Mouse (Mus musculus) limb, embryonic 10.5 days (tissue): Measurements from ENCODE around the gene Erbb4. TPM values are rescaled to one million over a fixed set of nuclear protein-coding genes. Genes with fewer than 3 reads are reported as not detected.

Experiments used
- DNase-seq: peaks from one replicate; pipeline ENCODE4 v3.0.0-alpha.2; 2017; ENCODE audit warnings: low spot score
- H3K27ac ChIP-seq: fragments of 300-500 bp; sonication (generic); 2 replicates; pipeline ENCODE4 v1.5.1; 2016; ENCODE audit warnings: mild to moderate bottlenecking
- H3K27me3 ChIP-seq: fragments of 300-500 bp; sonication (generic); 2 replicates; pipeline ENCODE4 v1.6.1; 2016; ENCODE audit warnings: low read depth, mild to moderate bottlenecking; ENCODE audit not compliant: poor library complexity, severe bottlenecking
- H3K36me3 ChIP-seq: fragments of 300-500 bp; sonication (generic); 2 replicates; pipeline ENCODE4 v1.6.1; 2016; ENCODE audit warnings: mild to moderate bottlenecking, moderate library complexity
- H3K4me1 ChIP-seq: fragments of 300-500 bp; sonication (generic); 2 replicates; pipeline ENCODE4 v1.6.1; 2016
- H3K4me3 ChIP-seq: fragments of 300-500 bp; sonication (generic); 2 replicates; pipeline ENCODE4 v1.5.1; 2016; ENCODE audit warnings: mild to moderate bottlenecking, moderate library complexity
- H3K9me3 ChIP-seq: fragments of 300-500 bp; sonication (generic); replicated peaks from 2 replicates; pipeline ENCODE4 v1.6.1; 2016; ENCODE audit warnings: mild to moderate bottlenecking
- WGBS: fragments of 180-500 bp; shearing (Covaris S2); methylation state at CpG from one replicate; pipeline ENCODE4 v1.1.7; 2016; 5-methylcytosine and 5-hydroxymethylcytosine counted together
- polyA plus RNA-seq: library from polyadenylated mRNA; unstranded; fragments of >200 nt; fragmentation: Nextera tagmentation; extraction: Ambion mirVana; gene quantifications from 2 replicates; pipeline ENCODE4 v1.2.1, GENCODE M21; 2016

Erbb4 gene
- polyA plus RNA-seq, 1 experiment from 2014 or later: 0.16 TPM

DNA sequence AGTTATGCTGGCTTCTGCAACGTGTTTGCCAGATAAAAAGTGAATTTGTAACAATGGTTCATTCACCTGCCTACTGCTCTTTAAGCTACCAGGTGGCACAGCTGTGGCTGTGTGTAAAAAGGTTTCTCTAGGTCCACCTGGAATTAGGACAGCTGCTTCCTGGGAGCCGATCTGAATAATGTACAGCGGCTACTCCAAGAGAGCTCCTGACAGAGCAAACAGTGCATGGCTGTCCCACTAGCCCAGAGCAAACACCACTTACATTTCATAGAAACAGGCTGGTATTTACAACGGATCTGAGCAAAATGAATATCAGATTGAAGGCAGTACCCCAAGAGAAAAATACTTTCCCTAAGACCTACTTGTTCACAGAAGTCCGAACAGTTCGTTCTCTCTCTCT is 1058.0 kb downstream of the Erbb4 start:
- no peak for DNase-seq
- H3K4me3 ChIP-seq: no peak overlapping the region
- whole genome bisulfite sequencing: 83% methylated on average over 6 of the region's 6 CpGs
- H3K27me3 ChIP-seq: no peaks in the 10 kb centered on the region
- H3K9me3 ChIP-seq: no peaks in the 10 kb centered on the region
- H3K4me1 ChIP-seq: peaks cover 5% of the 10 kb centered on the region; the same call in 1 of the 2 replicates
- H3K27ac ChIP-seq: no peak overlapping the region
- no peaks in the 10 kb centered on the region for H3K36me3 ChIP-seq

DNA sequence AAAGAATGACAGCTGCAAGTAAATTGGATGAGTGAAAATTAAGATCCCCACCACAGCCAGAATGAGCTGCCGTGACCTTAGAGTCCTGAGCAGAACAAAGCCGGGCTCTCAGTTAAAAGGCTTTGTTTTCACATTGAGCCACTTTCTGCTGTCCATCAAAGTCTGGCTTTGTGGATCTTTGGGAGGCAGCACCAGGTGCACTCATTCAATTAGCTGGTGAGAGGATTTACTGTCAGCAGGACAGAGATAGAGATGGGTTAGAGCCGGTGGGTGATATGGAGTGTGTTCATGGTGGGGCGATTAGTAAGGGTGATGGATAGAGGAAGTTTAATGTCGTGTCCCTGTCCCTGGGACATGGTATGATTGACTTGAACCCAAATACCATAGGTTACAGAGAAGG is 1060.7 kb downstream of the Erbb4 start:
- Histone ChIP-seq H3K4me3 (peak overlapping the region; percentile 40; the same call in 1 of the 2 replicates), H3K27me3 (no peaks in the 10 kb centered on the region), H3K36me3 (no peaks in the 10 kb centered on the region), H3K4me1 (peaks cover 5% of the 10 kb centered on the region; the same call in 1 of the 2 replicates), H3K9me3 (no peaks in the 10 kb centered on the region), H3K27ac (no peak overlapping the region)
- WGBS: 18% methylated on average over 5 of the region's 5 CpGs
- DNase-seq: no peak

DNA sequence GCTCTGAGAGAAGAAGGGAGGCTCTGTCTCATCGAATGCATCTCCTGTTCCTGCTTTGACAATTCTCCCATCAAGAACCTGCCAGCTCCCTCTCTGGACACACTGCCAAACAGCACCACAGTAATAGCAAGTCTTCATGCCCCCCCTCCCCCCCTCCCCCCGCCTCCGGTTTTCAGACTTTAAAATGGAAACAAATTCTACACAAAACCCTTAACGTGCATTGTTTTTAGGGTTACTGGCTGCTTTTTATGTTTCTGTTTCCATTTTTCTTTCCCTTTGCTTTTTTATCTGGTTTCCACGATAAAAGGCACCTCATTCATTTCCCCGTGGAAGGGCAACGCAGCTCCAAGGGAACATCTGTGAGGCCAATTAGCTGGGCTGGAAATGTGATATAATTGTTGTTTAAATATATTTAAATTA is 1061.3 kb downstream of the Erbb4 start:
- Histone ChIP-seq H3K4me1 (peaks cover 5% of the 10 kb centered on the region; the same call in 1 of the 2 replicates), H3K9me3 (no peaks in the 10 kb centered on the region), H3K27me3 (no peaks in the 10 kb centered on the region), H3K27ac (no peak overlapping the region), H3K4me3 (peak overlapping the region; percentile 40), H3K36me3 (no peaks in the 10 kb centered on the region)
- 12% methylated on average over 7 of the region's 7 CpGs for WGBS
- DNase-seq: peak; percentile 31

DNA sequence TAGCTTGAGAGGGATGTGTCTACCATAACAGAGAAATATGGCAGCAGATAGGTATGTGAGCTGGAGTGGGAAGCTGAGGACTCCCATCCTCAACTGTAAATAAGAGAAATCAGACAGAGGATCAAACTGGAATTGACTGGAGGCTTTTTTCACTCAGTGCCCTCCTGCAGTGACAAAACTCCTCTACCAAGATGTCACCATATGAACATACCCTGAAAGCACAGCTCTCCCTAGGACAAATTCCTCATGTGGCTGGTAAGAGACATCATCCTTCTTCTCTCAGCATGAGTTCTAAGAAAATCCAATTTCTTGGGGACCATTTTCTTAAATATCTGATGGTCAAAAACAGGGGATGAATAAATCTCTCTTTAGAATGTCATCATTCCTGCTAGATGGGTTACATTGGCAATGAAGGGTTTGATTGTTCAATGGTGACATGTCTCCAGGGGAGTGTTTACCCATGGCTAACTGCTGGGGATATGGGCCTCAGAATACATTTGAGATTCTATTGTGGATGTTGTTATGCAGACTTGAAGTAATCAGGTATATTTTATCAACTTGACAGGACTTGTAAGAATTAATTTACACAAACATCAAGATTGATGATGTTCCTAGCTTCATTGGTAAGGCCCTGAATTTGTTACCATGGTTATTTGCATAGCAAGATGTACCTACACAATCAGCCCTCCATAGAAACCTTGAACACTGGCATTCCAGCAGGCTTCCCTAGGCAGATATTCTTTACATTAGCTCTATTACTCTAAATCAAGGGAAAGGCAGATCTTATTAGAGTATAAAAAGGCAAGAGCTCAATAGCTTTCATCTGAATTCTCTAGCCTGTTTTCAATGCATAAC is 1083.5 kb downstream of the Erbb4 start:
- Histone ChIP-seq H3K36me3 (no peaks in the 10 kb centered on the region), H3K4me1 (no peaks in the 10 kb centered on the region), H3K4me3 (no peak overlapping the region), H3K27me3 (no peaks in the 10 kb centered on the region), H3K27ac (no peak overlapping the region), H3K9me3 (no peaks in the 10 kb centered on the region)
- no peak for DNase-seq

DNA sequence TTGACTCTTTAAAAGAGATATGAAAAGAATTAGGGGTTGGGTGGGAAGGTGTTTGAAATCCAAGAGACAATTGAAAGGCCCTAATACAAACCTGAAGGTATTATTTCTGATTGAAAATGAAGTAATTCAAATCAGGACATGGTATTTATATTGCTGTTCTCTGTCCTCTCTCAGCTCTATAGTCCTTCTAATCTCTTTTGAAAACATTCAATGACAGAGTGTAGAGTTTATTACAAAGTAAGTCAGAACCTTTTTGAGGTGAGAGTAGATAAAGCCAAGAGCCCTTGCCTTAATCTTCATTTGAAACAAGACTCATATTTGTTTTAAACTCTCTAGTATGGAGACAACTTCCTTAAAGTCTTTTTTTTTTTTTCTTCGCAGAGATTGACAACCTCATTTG is 1087.8 kb downstream of the Erbb4 start:
- DNase-seq: no peak
- Histone ChIP-seq H3K4me1 (no peaks in the 10 kb centered on the region), H3K4me3 (no peak overlapping the region), H3K27me3 (no peaks in the 10 kb centered on the region), H3K36me3 (no peaks in the 10 kb centered on the region), H3K27ac (no peak overlapping the region), H3K9me3 (no peaks in the 10 kb centered on the region)
- WGBS: 92% methylated on average over 1 of the region's 1 CpGs

DNA sequence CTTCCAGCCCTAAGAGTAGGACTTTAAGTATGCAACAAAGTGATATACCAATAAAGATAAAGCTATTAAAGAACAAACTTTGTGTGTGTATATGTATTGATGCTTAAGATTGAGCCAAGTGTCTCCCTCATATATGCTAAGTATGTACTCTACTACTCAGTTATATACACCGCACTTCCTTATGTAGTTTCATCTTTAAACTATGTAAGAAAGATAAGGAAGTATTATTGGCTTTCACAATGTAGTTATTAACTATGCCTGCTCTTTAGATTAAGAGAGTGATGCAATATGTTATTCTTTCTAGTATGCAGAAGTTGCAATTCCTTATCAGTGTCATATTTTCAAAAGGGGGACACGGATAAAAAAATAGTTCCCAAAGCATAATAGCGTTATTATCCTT is 1088.2 kb downstream of the Erbb4 start:
- H3K27me3 ChIP-seq: no peaks in the 10 kb centered on the region
- H3K27ac ChIP-seq: no peak overlapping the region
- 94% methylated on average over 3 of the region's 3 CpGs for WGBS
- H3K4me3 ChIP-seq: no peak overlapping the region
- H3K4me1 ChIP-seq: no peaks in the 10 kb centered on the region
- DNase-seq: no peak
- no peaks in the 10 kb centered on the region for H3K9me3 ChIP-seq
- H3K36me3 ChIP-seq: no peaks in the 10 kb centered on the region
